Mouse (Mus musculus): ENCODE measurements around the gene Fancg. TPM values are rescaled to one million over a fixed set of nuclear protein-coding genes. Genes with fewer than 3 reads are reported as not detected.
A peak's percentile ranks its signal among the peaks of the same experiment; 100 is the strongest.

The Fancg gene
- polyA plus RNA-seq, 1 experiment: 9.5 TPM

DNA sequence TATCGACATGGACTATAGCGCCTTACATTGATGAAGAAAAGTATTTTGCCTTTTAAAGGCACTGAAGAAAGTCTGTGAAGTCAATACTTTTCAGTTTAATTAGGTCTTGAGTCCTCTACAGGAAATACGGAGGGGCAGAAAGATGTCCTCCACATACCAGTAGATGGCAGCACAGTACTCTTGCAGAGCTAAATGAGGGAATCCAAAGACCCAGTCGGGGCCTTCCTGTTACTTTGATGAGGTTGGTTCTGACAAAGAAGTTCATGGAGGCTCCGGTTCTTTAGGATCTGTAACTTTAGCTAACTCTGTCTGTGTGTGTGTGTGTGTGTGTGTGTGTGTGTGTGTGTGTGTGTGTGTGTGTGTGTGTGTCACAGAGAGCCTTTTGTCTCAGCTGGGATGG, 36.9 kb upstream of the Fancg start:
- no peak for TF ChIP-seq POLR2A (IDR thresholded peaks at IDR 0.05; ENCODE audit: low read depth, low read length)
- no peak for TF ChIP-seq CTCF (IDR thresholded peaks at IDR 0.05; ENCODE audit: extremely low read depth, insufficient read length, insufficient replicate concordance, low read depth, low read length)
- Histone ChIP-seq H3K27ac (ENCODE audit: insufficient read depth, low read depth, low read length) (no peak overlapping the region), H3K4me3 (ENCODE audit: low read depth, low read length) (no peak overlapping the region), H3K27me3 (ENCODE audit: control insufficient read depth, insufficient read depth, low read length) (no peaks in the 10 kb centered on the region), H3K4me1 (ENCODE audit: control insufficient read depth, insufficient read depth, insufficient read length, low read length) (peaks cover 19% of the 10 kb centered on the region; the same call in 1 of the 2 replicates), H3K36me3 (ENCODE audit: control insufficient read depth, insufficient read depth, low read length) (no peaks in the 10 kb centered on the region)
- 3% methylated on average over 5 of the region's 5 CpGs for WGBS

- Histone ChIP-seq H3K27ac (ENCODE audit: insufficient read depth, low read depth, low read length) (0 out of 2 replicates have a peak overlapping the region, but pooled peaks have one; percentile 83), H3K27me3 (ENCODE audit: control insufficient read depth, insufficient read depth, low read length) (no peaks in the 10 kb centered on the region), H3K4me3 (ENCODE audit: low read depth, low read length) (peak overlapping the region; percentile 99), H3K36me3 (ENCODE audit: control insufficient read depth, insufficient read depth, low read length) (no peaks in the 10 kb centered on the region), H3K4me1 (ENCODE audit: control insufficient read depth, insufficient read depth, insufficient read length, low read length) (peaks cover 19% of the 10 kb centered on the region; the same call in 1 of the 2 replicates)
- 41% methylated on average over 5 of the region's 5 CpGs for WGBS
- TF ChIP-seq CTCF (IDR thresholded peaks at IDR 0.05; ENCODE audit: extremely low read depth, insufficient read length, insufficient replicate concordance, low read depth, low read length) (no peak), POLR2A (IDR thresholded peaks at IDR 0.05; ENCODE audit: low read depth, low read length) (no peak)
Observed at GRCm38 (mm10) chr4:43046607-43047006, 36.3 kb upstream of the Fancg start.

DNA sequence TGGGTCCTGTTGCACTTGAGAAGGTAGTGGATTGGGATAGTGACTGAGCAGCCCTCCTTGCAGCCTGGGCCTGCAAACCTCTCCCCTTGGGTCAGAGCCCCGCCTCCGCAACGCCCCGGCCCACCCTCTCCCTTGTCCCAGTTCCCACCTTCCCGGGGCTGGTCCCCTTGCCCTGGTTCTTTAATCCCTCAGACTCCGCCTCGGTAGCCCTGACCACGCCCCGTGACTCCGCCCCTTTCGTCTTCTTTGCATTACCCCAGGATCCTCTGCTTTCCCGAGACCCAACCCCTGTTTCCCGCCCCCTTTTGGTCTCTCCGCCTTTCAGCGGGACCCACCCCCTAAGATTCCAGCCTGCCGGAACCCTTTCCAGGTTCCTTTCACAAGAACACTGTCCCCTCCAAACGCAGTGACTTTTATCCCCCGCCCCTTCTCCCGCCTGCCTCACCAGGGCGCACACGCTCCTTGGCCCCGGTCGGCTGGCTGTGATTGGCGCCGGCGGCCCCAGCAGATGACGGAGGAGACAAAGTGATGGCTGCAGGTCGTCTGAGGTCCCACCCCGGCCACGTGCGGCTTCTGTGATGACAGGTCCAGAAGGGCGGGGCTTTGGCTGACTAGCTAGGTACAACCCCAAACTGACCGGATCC, 35.5 kb upstream of the Fancg start, which contains the start of gene Fam214b:
Fam214b (minus strand) TSS at position 562 of the 644 bp plus-strand sequence.
- Histone ChIP-seq H3K27ac (ENCODE audit: insufficient read depth, low read depth, low read length) (peak within 1 kb of the TSS; percentile 83), H3K4me1 (ENCODE audit: control insufficient read depth, insufficient read depth, insufficient read length, low read length) (peaks cover 19% of the 10 kb centered on the region; the same call in 1 of the 2 replicates), H3K36me3 (ENCODE audit: control insufficient read depth, insufficient read depth, low read length) (no peaks in the 10 kb centered on the region), H3K27me3 (ENCODE audit: control insufficient read depth, insufficient read depth, low read length) (no peaks in the 10 kb centered on the region), H3K4me3 (ENCODE audit: low read depth, low read length) (peak within 1 kb of the TSS; percentile 99)
- TF ChIP-seq CTCF (IDR thresholded peaks at IDR 0.05; ENCODE audit: extremely low read depth, insufficient read length, insufficient replicate concordance, low read depth, low read length) (no peak), POLR2A (IDR thresholded peaks at IDR 0.05; ENCODE audit: low read depth, low read length) (no peak)
- WGBS: under 1% methylated on average over 33 of the region's 33 CpGs

- Histone ChIP-seq H3K36me3 (ENCODE audit: control insufficient read depth, insufficient read depth, low read length) (no peaks in the 10 kb centered on the region), H3K4me3 (ENCODE audit: low read depth, low read length) (peak overlapping the region; percentile 99), H3K27ac (ENCODE audit: insufficient read depth, low read depth, low read length) (peak overlapping the region; percentile 58), H3K4me1 (ENCODE audit: control insufficient read depth, insufficient read depth, insufficient read length, low read length) (peaks cover 19% of the 10 kb centered on the region; the same call in 1 of the 2 replicates), H3K27me3 (ENCODE audit: control insufficient read depth, insufficient read depth, low read length) (no peaks in the 10 kb centered on the region)
- TF ChIP-seq CTCF (IDR thresholded peaks at IDR 0.05; ENCODE audit: extremely low read depth, insufficient read length, insufficient replicate concordance, low read depth, low read length) (no peak), POLR2A (IDR thresholded peaks at IDR 0.05; ENCODE audit: low read depth, low read length) (no peak)
- 3% methylated on average over 13 of the region's 13 CpGs for WGBS
Observed at GRCm38 (mm10) chr4:43045285-43045658, 35.0 kb upstream of the Fancg start.

GRCm38 (mm10) chr4:43044673-43045072, 34.4 kb upstream of the Fancg start:
- H3K27ac ChIP-seq (ENCODE audit: insufficient read depth, low read depth, low read length): peak overlapping the region; percentile 58
- 15% methylated on average over 4 of the region's 4 CpGs for WGBS
- TF ChIP-seq POLR2A (IDR thresholded peaks at IDR 0.05; ENCODE audit: low read depth, low read length) (no peak), CTCF (IDR thresholded peaks at IDR 0.05; ENCODE audit: extremely low read depth, insufficient read length, insufficient replicate concordance, low read depth, low read length) (no peak)
- peaks cover 19% of the 10 kb centered on the region; the same call in 1 of the 2 replicates for H3K4me1 ChIP-seq (ENCODE audit: control insufficient read depth, insufficient read depth, insufficient read length, low read length)
- H3K27me3 ChIP-seq (ENCODE audit: control insufficient read depth, insufficient read depth, low read length): no peaks in the 10 kb centered on the region
- H3K36me3 ChIP-seq (ENCODE audit: control insufficient read depth, insufficient read depth, low read length): no peaks in the 10 kb centered on the region
- H3K4me3 ChIP-seq (ENCODE audit: low read depth, low read length): no peak overlapping the region

- WGBS: 26% methylated on average over 7 of the region's 7 CpGs
- Histone ChIP-seq H3K4me3 (ENCODE audit: low read depth, low read length) (no peak overlapping the region), H3K36me3 (ENCODE audit: control insufficient read depth, insufficient read depth, low read length) (no peaks in the 10 kb centered on the region), H3K4me1 (ENCODE audit: control insufficient read depth, insufficient read depth, insufficient read length, low read length) (peaks cover 20% of the 10 kb centered on the region; the same call in 1 of the 2 replicates), H3K27ac (ENCODE audit: insufficient read depth, low read depth, low read length) (peak overlapping the region; percentile 58; the same call in 1 of the 2 replicates), H3K27me3 (ENCODE audit: control insufficient read depth, insufficient read depth, low read length) (no peaks in the 10 kb centered on the region)
- TF ChIP-seq CTCF (IDR thresholded peaks at IDR 0.05; ENCODE audit: extremely low read depth, insufficient read length, insufficient replicate concordance, low read depth, low read length): no peak
- no peak for TF ChIP-seq POLR2A (IDR thresholded peaks at IDR 0.05; ENCODE audit: low read depth, low read length)
Observed at GRCm38 (mm10) chr4:43043644-43044357, 33.5 kb upstream of the Fancg start.
